Mouse (Mus musculus): Measurements from ENCODE around the gene Wfdc11.

DNA sequence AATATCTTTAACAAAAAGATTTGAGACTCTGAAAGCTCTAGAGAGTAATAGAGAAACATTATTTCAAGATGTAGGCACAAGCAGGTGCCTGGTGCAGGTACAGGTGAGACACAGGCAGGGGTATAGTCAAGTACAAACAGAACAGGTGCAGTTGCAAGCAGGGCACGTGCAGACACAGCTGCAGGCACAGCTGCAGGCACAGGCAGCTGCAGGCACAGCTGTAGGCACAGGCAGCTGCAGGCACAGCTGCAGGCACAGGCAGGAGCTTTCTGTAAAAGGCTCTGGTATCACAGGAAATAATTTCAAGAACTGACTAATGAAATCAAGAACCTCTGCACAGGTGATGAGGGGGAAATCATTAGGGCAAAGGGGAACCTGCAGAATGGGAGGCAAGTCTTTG lies 2.9 kb downstream of the Wfdc11 start:
- TF ChIP-seq GATA1 (IDR thresholded peaks at IDR 0.05; ENCODE audit: borderline replicate concordance, low read length) (no peak), FLI1 (IDR thresholded peaks at IDR 0.05; ENCODE audit: low read length) (no peak)

Data from megakaryocyte, embryonic 14.5 days (primary cell).